ENCODE assay signal across 17 mouse cellular contexts in the genomic region with DNA sequence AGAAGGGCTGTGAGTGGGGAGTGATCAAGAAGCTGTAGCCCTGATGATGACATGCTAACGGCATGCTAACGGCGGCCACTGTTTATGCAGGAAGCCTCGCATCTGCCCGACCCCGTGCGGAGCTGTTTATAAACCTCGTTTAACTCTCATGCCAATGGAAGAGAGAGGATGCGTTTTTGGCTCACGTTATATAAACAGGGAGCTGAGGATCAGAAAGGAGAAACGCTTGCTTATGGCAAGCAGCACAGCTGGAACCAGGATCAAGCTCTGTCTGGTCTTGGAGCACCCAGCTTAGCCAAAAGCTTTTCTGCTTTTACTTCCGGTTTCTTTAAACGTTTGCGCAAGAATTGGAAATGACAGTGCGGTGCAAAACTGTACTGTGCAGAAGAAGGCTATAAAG. TPM values are rescaled to one million over a fixed set of nuclear protein-coding genes. Genes with fewer than 3 reads are reported as not detected.
DNase-seq lines count a peak whose midpoint lies in the region; ATAC-seq lines count a peak whose summit lies in the region.
"Had no signal": no experiment of that assay in that cellular context is flagged by ENCODE, and none has a peak within 500 bp of the region (broad histone marks: within the 10 kb centered on the region; RNA-seq: fewer than 3 reads in every experiment).

No protein-coding gene starts in this region.

- no peak overlapping the region for H3K27ac ChIP-seq in intestine, embryonic 15.5 days
- H3K27ac ChIP-seq: forebrain, embryonic 10.5 days; limb, embryonic 12.5 days; midbrain, embryonic 13.5 days had no signal

- ATAC-seq in intestine, embryonic 15.5 days = peak; percentile 63
- ATAC-seq: midbrain, embryonic 13.5 days had no signal

- H3K4me2 ChIP-seq in intestine, embryonic 15.5 days (replicated peaks) = 0 out of 2 replicates have a peak overlapping the region, but pooled peaks have one; percentile 12
- H3K4me2 ChIP-seq: limb, embryonic 12.5 days; midbrain, embryonic 13.5 days had no signal

- H3K27me3 ChIP-seq in intestine, embryonic 15.5 days (replicated peaks) = no peaks in the 10 kb centered on the region
- H3K27me3 ChIP-seq: limb, embryonic 12.5 days; midbrain, embryonic 13.5 days had no signal

- 34% methylated on average over 15 of the region's 15 CpGs for WGBS in intestine, embryonic 15.5 days

- H3K9ac ChIP-seq in intestine, embryonic 15.5 days = no peak overlapping the region
- H3K9ac ChIP-seq: limb, embryonic 12.5 days; midbrain, embryonic 13.5 days had no signal

- H3K36me3 ChIP-seq in intestine, embryonic 15.5 days = no peaks in the 10 kb centered on the region
- H3K36me3 ChIP-seq: forebrain, embryonic 10.5 days; G1E; limb, embryonic 12.5 days; midbrain, embryonic 13.5 days had no signal

- H3K4me1 ChIP-seq in intestine, embryonic 15.5 days (replicated peaks) = no peaks in the 10 kb centered on the region; the same call in 1 of the 2 replicates
- H3K4me1 ChIP-seq: limb, embryonic 12.5 days; midbrain, embryonic 13.5 days had no signal

- DNase-seq in urinary bladder, postnatal 36 days (ENCODE audit: low spot score in 2 of 2) = peak; percentile 6 to 9
- no peak for DNase-seq in urinary bladder, postnatal 10 days (ENCODE audit: low spot score)
- peak; percentile 64 to 86 for DNase-seq in lung, postnatal 4 days
- DNase-seq in layer of hippocampus, adult 8-10 months (ENCODE audit: low spot score in 2 of 2) = no peak
- DNase-seq in cerebellum, postnatal 10 days = no peak
- DNase-seq in yolk sac, embryonic 10.5 days (ENCODE audit: low spot score) = no peak
- DNase-seq: gastrocnemius, postnatal 25 days; kidney, adult 2 months; layer of hippocampus, adult 9-11 months; right cerebral cortex, postnatal 4 days had no signal

- H3K9me3 ChIP-seq in intestine, embryonic 15.5 days = no peaks in the 10 kb centered on the region
- H3K9me3 ChIP-seq: forebrain, embryonic 10.5 days; G1E; limb, embryonic 12.5 days; midbrain, embryonic 13.5 days had no signal

- no peak overlapping the region for H3K4me3 ChIP-seq in intestine, embryonic 15.5 days (replicated peaks)
- H3K4me3 ChIP-seq: forebrain, embryonic 10.5 days; limb, embryonic 12.5 days; midbrain, embryonic 13.5 days had no signal

RNA-seq across cellular contexts. Expression of a gene that starts 20.2 kb away (rescaled TPM):
- 2.7 and 3.1 TPM in 2 replicates for polyA plus RNA-seq in intestine, embryonic 15.5 days (2015; fragmentation: Nextera tagmentation; extraction: Ambion mirVana)
- total RNA-seq in layer of hippocampus, adult 8-10 months (2022) = not detected
- total RNA-seq: gastrocnemius, postnatal 25 days; neutrophil, adult 5-6 weeks had no signal
- polyA plus RNA-seq: forebrain, embryonic 10.5 days; G1E; heart, embryonic 16.5 days had no signal

RNA-seq across cellular contexts. Expression of a gene that starts 22.4 kb away (rescaled TPM):
- polyA plus RNA-seq in intestine, embryonic 15.5 days (2015; fragmentation: Nextera tagmentation; extraction: Ambion mirVana) = 21.4 and 26.2 TPM in 2 replicates
- under 1 TPM in 3 of 4 experiments, not detected in 1; 0.27 to 0.37 (median 0.34) TPM for total RNA-seq in layer of hippocampus, adult 8-10 months (2022)
- total RNA-seq: G1E; gastrocnemius, postnatal 25 days; neutrophil, adult 5-6 weeks had no signal
- polyA plus RNA-seq: G1E had no signal

Comparison
In these comparisons a context has a peak if more than half of its experiments do, and no peak if none do; other contexts are left out.
1. DNase-seq: peak in urinary bladder, postnatal 36 days (2 of 2) and lung, postnatal 4 days (2 of 2); none in urinary bladder, postnatal 10 days (single experiment), layer of hippocampus, adult 8-10 months (0 of 2), cerebellum, postnatal 10 days (0 of 2) and yolk sac, embryonic 10.5 days (single experiment).